Mouse (Mus musculus) spleen, adult 2 months (tissue): Measurements from ENCODE around the gene Ppard. TPM values are rescaled to one million over a fixed set of nuclear protein-coding genes. Genes with fewer than 3 reads are reported as not detected.
A peak's percentile ranks its signal among the peaks of the same experiment; 100 is the strongest.

Source experiments
- DNase-seq, 2 experiments: peaks; one replicate each; pipeline versions ENCODE4 v3.0.0 to v3.0.0-alpha.2; 2012 to 2021; ENCODE audit warnings: low spot score in 2 of 2, low read depth in 1 of 2
- H3K27ac ChIP-seq: fragments of 200-500 bp; 2 replicates; pipeline ENCODE4 v1.5.1; 2012; ENCODE audit warnings: low read length, inconsistent platforms; ENCODE audit not compliant: insufficient read depth
- H3K27me3 ChIP-seq: fragments of 200-500 bp; 2 replicates; pipeline ENCODE4 v1.6.1; 2012; ENCODE audit warnings: mild to moderate bottlenecking, moderate library complexity, low read length, inconsistent platforms; ENCODE audit not compliant: control insufficient read depth, insufficient read depth
- H3K36me3 ChIP-seq: fragments of 200-500 bp; 2 replicates; pipeline ENCODE4 v1.6.1; 2012; ENCODE audit warnings: mild to moderate bottlenecking, low read length, inconsistent platforms; ENCODE audit not compliant: control insufficient read depth, insufficient read depth
- H3K4me1 ChIP-seq: fragments of 200-500 bp; 2 replicates; pipeline ENCODE4 v1.6.1; 2011; ENCODE audit warnings: inconsistent platforms; ENCODE audit not compliant: control insufficient read depth, insufficient read depth, insufficient read length
- H3K4me3 ChIP-seq: fragments of 200-500 bp; 2 replicates; pipeline ENCODE4 v1.5.1; 2011; ENCODE audit warnings: mild to moderate bottlenecking, inconsistent platforms; ENCODE audit not compliant: insufficient read depth, insufficient read length; ENCODE audit errors: extremely low read depth
- CTCF ChIP-seq: fragments of 200-500 bp; IDR thresholded peaks from 2 replicates; pipeline ENCODE4 v1.5.1; 2011; ENCODE audit warnings: mild to moderate bottlenecking, inconsistent platforms; ENCODE audit not compliant: insufficient read depth, insufficient read length, insufficient replicate concordance; ENCODE audit errors: extremely low read depth
- POLR2A ChIP-seq: fragments of 200-500 bp; IDR thresholded peaks from 2 replicates; pipeline ENCODE4 v1.6.1; 2011; ENCODE audit warnings: low read depth, low read length, inconsistent platforms
- WGBS: fragments of 180-500 bp; shearing (Covaris S2); methylation state at CpG from one replicate; pipeline ENCODE4 v1.1.7; 2018; 5-methylcytosine and 5-hydroxymethylcytosine counted together
- polyA plus RNA-seq: library from polyadenylated mRNA; depleted of rRNA; stranded (reverse); fragments of >200 nt; gene quantifications from 2 replicates; pipeline ENCODE4 v1.2.3, GENCODE M21; 2012

The Ppard gene
- polyA plus RNA-seq, 1 experiment = 23.2 TPM

- WGBS = 23% methylated on average over 26 of the region's 26 CpGs
- Histone ChIP-seq H3K4me1 (no peaks in the 10 kb centered on the region), H3K27ac (no peak overlapping the region), H3K27me3 (no peaks in the 10 kb centered on the region), H3K4me3 (no peak overlapping the region), H3K36me3 (no peaks in the 10 kb centered on the region)
- no peak for TF ChIP-seq POLR2A
- TF ChIP-seq CTCF = no peak
- peak in 1 of 2 experiments; percentile 33 for DNase-seq
These were observed 108.6 kb downstream of the Ppard start for GRCm38 (mm10) chr17:28341091-28341490.

DNA sequence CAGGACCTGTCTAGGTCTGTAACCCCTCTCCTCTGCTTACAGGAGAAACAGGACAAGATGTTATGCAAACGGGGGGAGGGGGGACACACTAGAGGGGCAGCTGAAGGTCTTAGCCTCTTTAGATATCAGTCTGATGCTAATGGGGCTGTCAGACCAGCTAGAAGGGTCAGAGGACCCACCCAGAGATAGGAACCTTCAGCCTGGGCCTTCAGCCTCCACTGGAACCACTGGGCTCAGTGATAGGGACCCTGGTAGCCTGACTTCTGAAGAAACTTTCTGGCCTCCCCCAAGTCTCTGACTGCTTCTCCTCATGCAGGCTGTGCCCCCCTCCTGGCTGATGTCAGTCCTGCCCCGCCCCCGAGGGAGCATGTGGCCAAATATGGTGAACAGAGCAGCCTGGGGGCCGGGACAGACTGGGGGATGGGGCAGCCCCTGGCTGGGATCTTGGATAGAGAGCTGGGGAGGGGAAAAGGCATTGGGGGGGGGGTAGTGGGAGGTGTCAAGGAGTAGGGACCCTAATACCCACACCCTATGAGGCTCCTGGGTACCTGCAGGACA lies 111.6 kb downstream of the Ppard start:
- 77% methylated on average over 4 of the region's 4 CpGs for WGBS

DNA sequence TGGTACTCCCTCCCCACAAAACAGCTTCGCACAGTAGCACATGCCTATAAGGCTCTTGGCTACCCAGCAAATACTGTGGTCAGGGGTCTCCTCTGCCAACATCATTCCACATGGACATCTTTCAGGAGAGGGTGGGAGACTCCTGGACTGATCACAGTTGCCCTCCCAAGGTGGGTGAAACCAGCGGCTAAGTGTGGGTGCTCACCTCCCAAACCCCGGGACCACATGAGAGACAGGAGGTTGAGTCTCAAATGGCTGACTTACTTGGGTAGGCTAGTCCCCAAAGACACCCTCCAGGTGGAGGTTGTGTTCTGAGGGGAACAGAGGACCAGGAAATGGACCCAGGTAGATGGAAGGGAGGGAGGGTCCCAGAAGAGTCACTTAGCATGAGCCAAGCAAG lies 112.2 kb downstream of the Ppard start:
- TF ChIP-seq POLR2A = no peak
- TF ChIP-seq CTCF = no peak
- H3K27ac ChIP-seq = no peak overlapping the region
- H3K4me3 ChIP-seq = no peak overlapping the region
- no peaks in the 10 kb centered on the region for H3K27me3 ChIP-seq
- no peaks in the 10 kb centered on the region for H3K36me3 ChIP-seq
- no peak for DNase-seq
- no peaks in the 10 kb centered on the region for H3K4me1 ChIP-seq
- WGBS = 87% methylated on average over 3 of the region's 3 CpGs

More for the DNA sequence above, 111.6 kb downstream of the Ppard start:
- H3K36me3 ChIP-seq = no peaks in the 10 kb centered on the region
- no peak for DNase-seq
- no peaks in the 10 kb centered on the region for H3K4me1 ChIP-seq
- H3K4me3 ChIP-seq = no peak overlapping the region
- H3K27ac ChIP-seq = 0 out of 2 replicates have a peak overlapping the region, but pooled peaks have one; percentile 12
- TF ChIP-seq POLR2A = no peak
- no peak for TF ChIP-seq CTCF
- H3K27me3 ChIP-seq = no peaks in the 10 kb centered on the region

GRCm38 (mm10) chr17:28345271-28345721 lies 112.8 kb downstream of the Ppard start:
- Histone ChIP-seq H3K4me3 (no peak overlapping the region), H3K4me1 (no peaks in the 10 kb centered on the region), H3K27ac (no peak overlapping the region; the same call in 1 of the 2 replicates), H3K27me3 (peaks cover 5% of the 10 kb centered on the region), H3K36me3 (no peaks in the 10 kb centered on the region)
- TF ChIP-seq POLR2A (no peak), CTCF (no peak)
- no peak for DNase-seq
- 74% methylated on average over 8 of the region's 8 CpGs for WGBS

DNA sequence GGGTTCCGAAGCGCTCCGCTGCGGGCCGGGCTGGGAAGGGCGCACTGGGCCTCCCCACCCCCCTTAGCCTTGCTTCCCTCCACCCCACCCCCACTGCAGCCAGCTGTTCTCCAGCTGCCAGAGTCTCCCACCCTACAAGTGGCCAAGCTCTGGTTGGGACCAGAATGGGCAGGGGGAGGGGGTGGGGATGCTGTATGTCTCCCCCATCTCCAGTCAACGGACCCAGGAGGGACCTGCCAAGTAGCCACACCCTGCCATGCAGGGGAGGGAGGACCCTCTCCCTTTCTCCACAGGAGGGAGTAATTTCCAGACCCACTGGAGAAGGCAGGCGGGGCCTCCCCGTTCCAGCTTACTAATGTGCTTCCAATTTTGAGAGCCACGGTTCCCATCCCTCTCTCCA lies 113.4 kb downstream of the Ppard start:
- no peak for DNase-seq
- Histone ChIP-seq H3K4me1 (no peaks in the 10 kb centered on the region), H3K27me3 (peaks cover 11% of the 10 kb centered on the region), H3K4me3 (no peak overlapping the region), H3K27ac (no peak overlapping the region), H3K36me3 (no peaks in the 10 kb centered on the region)
- 86% methylated on average over 10 of the region's 10 CpGs for WGBS
- TF ChIP-seq CTCF = no peak

DNA sequence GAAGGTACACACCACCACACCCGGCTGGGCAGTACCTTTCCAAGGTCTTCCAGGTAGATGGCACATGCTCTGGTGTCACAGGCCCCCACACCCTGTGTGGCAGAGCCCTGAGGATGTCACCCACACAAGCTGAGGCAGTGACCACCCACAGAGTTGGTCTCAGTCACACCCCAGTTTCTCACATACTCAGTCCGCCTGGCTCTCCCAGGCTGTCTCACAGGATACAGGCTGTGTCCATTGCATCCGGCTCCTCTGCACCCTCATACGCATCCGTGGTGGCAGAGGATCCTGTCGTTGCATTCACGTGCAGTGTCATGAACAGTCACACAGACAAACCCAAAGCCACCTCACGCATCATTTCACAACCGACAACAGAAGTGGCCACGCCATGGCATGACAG lies 114.8 kb downstream of the Ppard start:
- whole genome bisulfite sequencing = 86% methylated on average over 10 of the region's 10 CpGs
- Histone ChIP-seq H3K27ac (no peak overlapping the region), H3K4me3 (no peak overlapping the region), H3K4me1 (no peaks in the 10 kb centered on the region), H3K27me3 (peaks cover 17% of the 10 kb centered on the region), H3K36me3 (no peaks in the 10 kb centered on the region)
- TF ChIP-seq CTCF (no peak), POLR2A (no peak)
- no peak for DNase-seq

DNA sequence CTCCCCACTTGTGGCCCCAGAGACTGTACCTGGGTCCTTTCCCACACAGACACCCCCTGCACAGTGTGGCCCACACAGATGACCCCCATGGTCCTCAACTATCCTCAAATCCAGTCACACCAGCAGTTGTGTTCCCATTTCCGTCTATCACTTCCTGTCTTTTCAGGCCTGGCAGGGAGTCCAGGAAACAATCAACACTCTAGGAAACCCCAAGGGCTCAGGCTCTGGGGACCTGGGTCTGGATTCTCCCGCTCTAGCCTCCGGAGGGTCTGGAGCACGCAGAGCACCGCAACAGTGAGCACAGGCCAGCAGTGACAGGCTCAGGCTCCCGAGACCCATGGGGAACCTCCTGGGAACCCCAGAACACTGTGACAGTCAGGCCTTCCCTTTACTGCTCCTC lies 115.7 kb downstream of the Ppard start:
- H3K27me3 ChIP-seq = peaks cover 17% of the 10 kb centered on the region
- no peak for TF ChIP-seq POLR2A
- TF ChIP-seq CTCF = no peak
- H3K36me3 ChIP-seq = no peaks in the 10 kb centered on the region
- no peaks in the 10 kb centered on the region for H3K4me1 ChIP-seq
- WGBS = 81% methylated on average over 6 of the region's 6 CpGs
- DNase-seq = no peak
- H3K4me3 ChIP-seq = no peak overlapping the region
- no peak overlapping the region for H3K27ac ChIP-seq
